Mouse (Mus musculus): ENCODE results near the gene Plppr3. TPM values are rescaled to one million over a fixed set of nuclear protein-coding genes. Genes with fewer than 3 reads are reported as not detected.

The Plppr3 gene
- total and polyA plus RNA-seq, 3 experiments, result 1.2 to 4.6 (median 2.2) TPM

- no peak for DNase-seq
Observed at GRCm38 (mm10) chr10:79866601-79867000, 7.8 kb downstream of the Plppr3 start.

GRCm38 (mm10) chr10:79865801-79866295 is 8.6 kb downstream of the Plppr3 start:
- DNase-seq, result peak; percentile 68

DNA sequence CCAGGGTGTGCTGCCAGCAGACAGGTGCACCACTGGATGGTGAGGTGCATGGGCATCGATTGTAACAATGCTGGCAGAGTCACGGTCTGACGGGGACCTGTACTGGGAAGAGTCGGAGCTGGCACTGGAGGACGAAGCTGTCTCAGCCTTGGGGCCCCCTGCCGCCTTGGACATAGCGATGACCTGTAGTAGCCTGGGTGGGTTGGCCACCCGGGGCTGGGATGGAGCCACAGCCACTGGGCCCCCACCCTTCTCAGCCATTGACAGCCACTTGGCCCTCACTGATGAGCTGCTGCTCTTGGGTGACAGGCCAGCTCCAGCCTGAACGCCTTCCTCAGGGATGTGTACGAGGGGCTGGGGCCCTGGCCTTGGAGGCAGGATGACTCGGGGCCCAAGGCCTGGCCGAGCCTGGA is 9.2 kb downstream of the Plppr3 start:
- DNase-seq, result peak; percentile 61

GRCm38 (mm10) chr10:79864351-79865188 is 9.9 kb downstream of the Plppr3 start:
- peak; percentile 35 for DNase-seq

DNA sequence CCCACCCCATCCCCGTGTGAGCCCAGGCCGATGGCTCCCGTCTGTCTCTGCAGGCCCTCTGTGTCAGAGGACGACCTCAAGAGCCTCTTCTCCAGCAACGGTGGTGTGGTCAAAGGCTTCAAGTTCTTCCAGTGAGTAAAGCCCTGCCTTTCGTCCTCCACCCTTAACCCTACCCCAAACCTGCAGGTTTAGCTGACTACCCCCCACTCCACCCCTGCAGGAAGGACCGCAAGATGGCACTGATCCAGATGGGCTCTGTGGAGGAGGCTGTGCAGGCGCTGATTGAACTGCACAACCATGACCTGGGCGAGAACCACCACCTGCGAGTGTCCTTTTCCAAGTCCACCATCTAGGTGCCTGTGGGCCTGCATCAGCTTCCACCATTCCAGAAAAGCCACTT is 11.5 kb downstream of the Plppr3 start:
- DNase-seq, result peak; percentile 16

GRCm38 (mm10) chr10:79862049-79862788 is 12.2 kb downstream of the Plppr3 start:
- DNase-seq, result no peak

- DNase-seq, result peak; percentile 16
Observed at GRCm38 (mm10) chr10:79861230-79862048, 13.0 kb downstream of the Plppr3 start.

- no peak for DNase-seq
Observed at GRCm38 (mm10) chr10:79860079-79860911, 14.1 kb downstream of the Plppr3 start.

GRCm38 (mm10) chr10:79859116-79859515 is 15.3 kb downstream of the Plppr3 start:
- DNase-seq, result peak; percentile 25

GRCm38 (mm10) chr10:79858416-79859074 is 15.9 kb downstream of the Plppr3 start:
- peak; percentile 75 for DNase-seq

GRCm38 (mm10) chr10:79857894-79858293 is 16.5 kb downstream of the Plppr3 start:
- DNase-seq, result no peak

DNA sequence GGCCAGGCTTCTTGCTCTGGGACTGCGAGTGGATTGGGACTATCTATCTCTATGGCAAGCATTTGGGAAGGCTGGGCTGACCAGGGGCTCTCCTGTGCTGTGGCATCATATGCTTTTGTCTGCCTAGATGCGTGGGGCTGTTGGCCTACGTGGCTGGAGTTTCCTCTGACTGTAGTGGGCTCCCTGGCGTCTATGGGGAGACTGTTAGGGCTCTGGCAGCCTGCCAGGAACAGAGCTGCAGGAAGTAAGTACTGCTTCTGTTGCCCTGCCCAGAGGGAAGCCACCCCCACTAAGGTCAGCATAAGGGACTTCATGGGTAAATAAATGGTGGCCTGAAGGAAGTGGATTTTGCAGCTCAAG is 17.0 kb downstream of the Plppr3 start:
- peak; percentile 68 for DNase-seq

DNA sequence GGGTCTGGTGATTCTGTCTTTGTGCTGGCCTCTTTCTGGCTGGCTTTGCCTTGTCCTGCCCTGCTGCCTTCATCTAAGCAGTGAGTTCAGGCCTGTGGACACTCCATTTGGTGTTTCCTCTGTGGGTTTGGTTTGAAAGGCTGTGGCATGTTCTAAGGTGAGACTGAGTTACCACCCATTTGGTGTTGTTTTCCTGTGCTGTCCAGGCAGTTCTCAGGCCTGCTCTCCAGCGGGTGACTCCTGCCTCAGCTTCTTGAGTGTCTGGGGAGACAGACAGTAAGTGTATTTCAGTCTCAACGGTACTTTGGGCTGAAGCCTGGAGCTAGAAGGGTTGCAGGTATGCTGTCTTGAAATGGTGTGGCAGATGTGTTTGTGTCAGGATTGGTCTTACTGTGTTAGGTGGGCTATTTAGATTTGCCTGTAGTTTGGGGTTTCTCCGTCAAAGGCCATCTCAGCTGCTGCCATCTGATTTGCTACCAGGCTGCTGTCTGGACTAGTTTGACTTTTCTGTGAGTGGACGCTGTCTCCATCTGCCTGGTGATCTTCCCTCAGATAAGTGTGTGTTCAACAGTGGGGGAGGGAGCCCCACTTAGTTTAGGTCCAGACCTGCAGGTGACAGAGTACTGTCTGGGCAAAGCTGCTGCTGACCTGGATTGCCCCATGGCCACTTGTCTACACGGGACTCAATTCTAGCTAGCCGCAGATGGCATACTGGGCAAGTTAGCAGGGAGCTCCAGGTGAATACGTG is 17.6 kb downstream of the Plppr3 start:
- DNase-seq, result peak; percentile 36

DNA sequence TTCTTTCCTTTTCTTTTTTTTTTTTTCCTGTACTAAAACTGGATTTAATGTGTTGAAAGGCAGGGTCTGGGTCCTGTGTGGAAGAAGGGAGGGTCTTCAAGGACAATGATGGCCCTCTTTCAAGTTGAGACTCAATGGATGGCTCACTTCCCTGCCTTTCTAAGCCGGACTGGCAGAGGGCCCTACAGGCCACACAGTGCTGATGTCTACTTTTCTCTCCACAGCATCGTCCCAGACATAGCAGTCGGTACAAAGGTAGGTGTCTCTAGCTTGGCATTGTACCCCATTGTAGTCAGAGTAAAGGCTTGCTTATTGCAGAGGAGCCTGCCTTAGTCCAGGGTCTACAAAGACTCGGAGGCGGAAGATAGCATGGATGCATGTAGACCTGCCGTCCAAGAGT is 18.2 kb downstream of the Plppr3 start:
- no peak for DNase-seq

GRCm38 (mm10) chr10:79855558-79856184 is 18.8 kb downstream of the Plppr3 start:
- peak; percentile 64 for DNase-seq

DNA sequence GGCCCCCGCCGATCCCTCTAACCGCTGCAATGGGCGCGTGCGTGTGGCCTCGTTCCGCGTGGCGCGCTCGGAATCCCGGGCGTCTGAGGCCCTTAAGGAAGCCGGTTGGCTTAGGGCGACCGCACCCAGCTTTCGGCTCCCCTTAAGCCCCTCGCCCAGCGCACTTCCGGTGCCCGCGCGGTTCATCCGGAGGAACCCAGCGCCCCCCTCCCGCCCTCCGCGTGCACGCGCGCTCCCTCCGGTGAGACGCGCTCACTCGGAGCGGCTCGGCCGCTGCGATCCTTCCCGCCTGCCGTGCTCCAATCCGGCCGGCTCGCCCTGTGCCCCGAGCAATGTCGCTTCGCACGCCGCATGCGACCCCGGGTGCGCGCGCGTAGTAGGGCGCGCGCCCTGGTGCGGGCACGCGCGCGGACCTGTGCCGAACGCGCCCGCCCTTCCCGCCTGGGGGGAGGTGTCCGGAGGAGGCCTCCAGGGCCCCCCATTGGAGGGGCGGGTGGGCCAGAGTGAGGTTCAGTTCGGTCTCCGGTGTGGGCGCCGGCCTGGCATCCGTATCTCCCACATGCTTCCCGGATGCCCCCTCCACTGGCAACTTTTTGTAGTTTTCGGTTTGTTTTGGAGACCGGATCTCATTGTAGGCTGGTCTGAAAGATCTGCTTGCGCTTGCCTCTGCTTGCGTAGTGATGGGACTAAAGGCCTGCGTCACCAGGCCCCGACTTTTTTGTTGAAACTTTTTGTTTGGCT is 19.5 kb downstream of the Plppr3 start:
- peak; percentile 84 for DNase-seq

DNA sequence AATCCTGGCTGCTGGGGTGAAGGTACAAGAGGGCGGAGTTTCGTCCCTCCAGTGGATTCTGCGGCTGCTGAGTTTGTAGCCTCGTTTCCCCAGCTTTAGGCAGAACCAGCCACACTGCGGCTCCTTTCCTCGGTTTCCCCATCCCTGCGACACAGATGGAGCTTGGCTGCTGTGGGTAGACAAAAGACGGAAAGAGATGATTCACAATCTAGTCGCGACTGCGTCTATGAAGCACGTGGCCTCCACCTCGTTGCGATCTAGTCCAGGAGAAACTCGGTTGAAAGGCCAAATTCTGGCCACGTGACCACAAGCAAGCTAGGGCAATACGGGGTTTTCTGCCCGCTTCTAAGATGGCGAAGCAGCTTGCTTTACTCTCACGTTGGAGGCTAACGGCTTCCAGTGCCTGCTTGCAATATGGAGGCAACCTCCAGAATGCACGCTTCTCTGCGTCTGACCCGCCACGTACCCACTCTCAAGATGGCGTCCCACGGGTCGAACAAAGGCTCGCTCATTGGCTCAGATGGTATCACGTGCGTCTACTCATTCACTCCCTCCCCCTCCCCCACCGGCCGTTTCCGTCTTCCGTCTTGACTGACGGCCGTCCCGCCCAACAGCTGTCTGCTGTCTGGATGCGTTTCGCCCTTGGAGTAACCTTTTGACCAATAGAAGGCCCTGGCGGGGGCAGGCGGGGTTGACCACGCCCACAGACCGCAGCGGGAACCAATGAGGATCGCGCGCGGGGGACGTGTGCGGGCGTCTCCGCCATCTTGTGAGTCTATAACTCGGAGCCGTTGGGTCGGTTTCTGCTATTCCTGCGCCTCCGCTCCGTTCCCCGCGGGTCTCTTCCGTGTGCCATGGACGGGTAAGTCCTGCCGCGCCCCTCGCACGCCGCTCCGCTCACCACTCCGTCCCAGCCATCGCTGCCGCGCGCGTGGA is 20.3 kb downstream of the Plppr3 start, which contains the start of gene Ptbp1:
Ptbp1 (plus strand) TSS at position 568 of the 936 bp plus-strand sequence.
- peak; percentile 99 for DNase-seq
